Mouse (Mus musculus): ENCODE results near the gene Hfm1. TPM values are rescaled to one million over a fixed set of nuclear protein-coding genes. Genes with fewer than 3 reads are reported as not detected.

The Hfm1 gene
- polyA plus RNA-seq, 1 experiment from 2014 or later = 1.6 TPM

DNA sequence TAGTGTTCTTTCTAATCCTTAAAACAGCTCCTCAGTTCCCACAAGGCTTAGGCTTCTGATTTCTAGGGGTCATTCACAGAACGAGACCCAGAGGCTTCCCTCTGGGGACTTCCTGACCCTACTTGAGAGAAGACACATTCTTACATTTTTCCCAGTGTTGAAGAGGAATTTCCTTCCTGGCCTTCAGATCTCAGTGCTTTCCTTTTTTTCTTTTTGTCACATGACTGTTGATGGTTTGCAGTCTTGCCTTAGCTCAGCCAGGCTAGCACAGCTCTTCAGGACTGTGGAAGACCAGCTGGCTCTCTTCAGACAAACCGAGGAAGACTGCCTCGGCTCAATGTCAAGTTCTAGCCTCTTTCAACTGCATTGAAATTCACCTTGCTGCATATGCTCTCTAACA, 30.3 kb upstream of the Hfm1 start:
- Histone ChIP-seq H3K9ac (ENCODE audit: low read depth, low read length) (no peak overlapping the region), H3K9me3 (replicated peaks; ENCODE audit: control insufficient read depth, low read length) (0 out of 2 replicates have a peak, but pooled peaks cover 3% of the 10 kb centered on the region), H3K36me3 (ENCODE audit: control insufficient read depth, insufficient read depth, low read length) (no peaks in the 10 kb centered on the region), H3K4me2 (no peak overlapping the region), H3K4me1 (ENCODE audit: control insufficient read depth, insufficient read depth, low read length) (no peaks in the 10 kb centered on the region), H3K4me3 (ENCODE audit: low read depth, low read length) (no peak overlapping the region), H3K27me3 (ENCODE audit: control insufficient read depth, insufficient read depth, low read length) (no peaks in the 10 kb centered on the region), H3K27ac (ENCODE audit: low read depth, low read length) (0 out of 2 replicates have a peak overlapping the region, but pooled peaks have one; percentile 7)
- WGBS (ENCODE audit: insufficient replicate concordance) = 43% methylated on average over 3 of the region's 3 CpGs
- ATAC-seq (replicated peaks; ENCODE audit: insufficient number of reproducible peaks, low FRiP score, low TSS enrichment) = no peak; the same call in 1 of the 2 replicates

- Histone ChIP-seq H3K9me3 (replicated peaks; ENCODE audit: control insufficient read depth, low read length) (no peaks in the 10 kb centered on the region), H3K4me2 (no peak overlapping the region), H3K36me3 (ENCODE audit: control insufficient read depth, insufficient read depth, low read length) (no peaks in the 10 kb centered on the region), H3K9ac (ENCODE audit: low read depth, low read length) (no peak overlapping the region), H3K27ac (ENCODE audit: low read depth, low read length) (no peak overlapping the region), H3K27me3 (ENCODE audit: control insufficient read depth, insufficient read depth, low read length) (no peaks in the 10 kb centered on the region), H3K4me3 (ENCODE audit: low read depth, low read length) (no peak overlapping the region), H3K4me1 (ENCODE audit: control insufficient read depth, insufficient read depth, low read length) (no peaks in the 10 kb centered on the region)
- ATAC-seq (replicated peaks; ENCODE audit: insufficient number of reproducible peaks, low FRiP score, low TSS enrichment) = no peak
- WGBS (ENCODE audit: insufficient replicate concordance) = 71% methylated on average over 6 of the region's 6 CpGs
Observed at GRCm38 (mm10) chr5:106948683-106949082, 22.6 kb upstream of the Hfm1 start.

DNA sequence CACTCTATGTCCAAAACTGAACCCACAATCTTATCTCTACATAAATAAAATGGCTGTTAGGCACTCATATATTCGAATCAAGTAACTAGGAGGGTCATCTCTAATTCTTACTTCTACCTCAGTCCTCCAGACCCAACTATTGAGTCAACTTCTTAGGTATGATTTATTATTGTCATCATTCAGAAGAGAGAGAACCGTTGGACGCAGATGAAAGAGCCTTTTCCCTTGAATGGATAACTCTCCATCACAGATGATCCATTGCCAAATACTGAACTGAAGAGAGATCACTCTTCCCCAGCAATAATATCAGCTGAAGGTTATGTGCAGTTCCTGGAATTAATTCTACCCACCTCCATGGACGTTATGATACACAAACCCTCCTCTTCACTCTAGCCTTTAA, 20.2 kb upstream of the Hfm1 start:
- H3K4me2 ChIP-seq = no peak overlapping the region
- no peaks in the 10 kb centered on the region for H3K4me1 ChIP-seq (ENCODE audit: control insufficient read depth, insufficient read depth, low read length)
- no peaks in the 10 kb centered on the region for H3K27me3 ChIP-seq (ENCODE audit: control insufficient read depth, insufficient read depth, low read length)
- no peak for ATAC-seq (replicated peaks; ENCODE audit: insufficient number of reproducible peaks, low FRiP score, low TSS enrichment)
- no peak overlapping the region for H3K27ac ChIP-seq (ENCODE audit: low read depth, low read length)
- H3K4me3 ChIP-seq (ENCODE audit: low read depth, low read length) = no peak overlapping the region
- no peaks in the 10 kb centered on the region for H3K9me3 ChIP-seq (replicated peaks; ENCODE audit: control insufficient read depth, low read length)
- no peaks in the 10 kb centered on the region for H3K36me3 ChIP-seq (ENCODE audit: control insufficient read depth, insufficient read depth, low read length)
- 69% methylated on average over 4 of the region's 4 CpGs for WGBS (ENCODE audit: insufficient replicate concordance)
- no peak overlapping the region for H3K9ac ChIP-seq (ENCODE audit: low read depth, low read length)

GRCm38 (mm10) chr5:106927996-106928395, 1.9 kb upstream of the Hfm1 start:
- H3K36me3 ChIP-seq (ENCODE audit: control insufficient read depth, insufficient read depth, low read length) = no peaks in the 10 kb centered on the region
- WGBS (ENCODE audit: insufficient replicate concordance) = 39% methylated on average over 4 of the region's 4 CpGs

DNA sequence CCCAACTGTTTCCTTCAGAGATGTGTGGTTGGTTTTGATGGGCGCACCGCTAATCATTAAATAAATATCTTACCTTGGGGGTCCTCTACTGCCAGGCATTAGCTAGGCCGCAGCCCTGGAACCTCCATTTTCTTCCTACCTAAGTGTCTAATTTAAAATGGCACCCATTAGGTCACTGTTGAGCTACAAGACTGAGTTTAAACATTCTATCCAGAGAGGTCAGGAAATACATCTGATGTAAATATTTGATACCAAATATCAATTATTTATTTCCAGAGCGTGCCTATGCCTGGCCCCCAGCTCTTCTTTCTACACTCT, 207 bp upstream of the Hfm1 start:
- Histone ChIP-seq H3K4me1 (ENCODE audit: control insufficient read depth, insufficient read depth, low read length) (no peaks in the 10 kb centered on the region), H3K27me3 (ENCODE audit: control insufficient read depth, insufficient read depth, low read length) (no peaks in the 10 kb centered on the region), H3K4me2 (peak overlapping the region; percentile 84), H3K4me3 (ENCODE audit: low read depth, low read length) (peak overlapping the region; percentile 65), H3K36me3 (ENCODE audit: control insufficient read depth, insufficient read depth, low read length) (no peaks in the 10 kb centered on the region), H3K9ac (ENCODE audit: low read depth, low read length) (peak overlapping the region; percentile 76), H3K27ac (ENCODE audit: low read depth, low read length) (no peak overlapping the region), H3K9me3 (replicated peaks; ENCODE audit: control insufficient read depth, low read length) (no peaks in the 10 kb centered on the region)
- 38% methylated on average over 4 of the region's 4 CpGs for WGBS (ENCODE audit: insufficient replicate concordance)
- no peak for ATAC-seq (replicated peaks; ENCODE audit: insufficient number of reproducible peaks, low FRiP score, low TSS enrichment)

More at GRCm38 (mm10) chr5:106927996-106928395, 1.9 kb upstream of the Hfm1 start:
- Histone ChIP-seq H3K9me3 (replicated peaks; ENCODE audit: control insufficient read depth, low read length) (no peaks in the 10 kb centered on the region), H3K27me3 (ENCODE audit: control insufficient read depth, insufficient read depth, low read length) (no peaks in the 10 kb centered on the region), H3K4me2 (no peak overlapping the region), H3K4me3 (ENCODE audit: low read depth, low read length) (no peak overlapping the region), H3K27ac (ENCODE audit: low read depth, low read length) (no peak overlapping the region), H3K9ac (ENCODE audit: low read depth, low read length) (no peak overlapping the region), H3K4me1 (ENCODE audit: control insufficient read depth, insufficient read depth, low read length) (no peaks in the 10 kb centered on the region)
- ATAC-seq (replicated peaks; ENCODE audit: insufficient number of reproducible peaks, low FRiP score, low TSS enrichment) = no peak

GRCm38 (mm10) chr5:106919315-106919714, 6.8 kb downstream of the Hfm1 start:
- Histone ChIP-seq H3K4me1 (ENCODE audit: control insufficient read depth, insufficient read depth, low read length) (no peaks in the 10 kb centered on the region), H3K9ac (ENCODE audit: low read depth, low read length) (no peak overlapping the region), H3K36me3 (ENCODE audit: control insufficient read depth, insufficient read depth, low read length) (no peaks in the 10 kb centered on the region), H3K27me3 (ENCODE audit: control insufficient read depth, insufficient read depth, low read length) (no peaks in the 10 kb centered on the region), H3K9me3 (replicated peaks; ENCODE audit: control insufficient read depth, low read length) (no peaks in the 10 kb centered on the region), H3K4me3 (ENCODE audit: low read depth, low read length) (no peak overlapping the region), H3K4me2 (no peak overlapping the region), H3K27ac (ENCODE audit: low read depth, low read length) (no peak overlapping the region)
- ATAC-seq (replicated peaks; ENCODE audit: insufficient number of reproducible peaks, low FRiP score, low TSS enrichment) = no peak

DNA sequence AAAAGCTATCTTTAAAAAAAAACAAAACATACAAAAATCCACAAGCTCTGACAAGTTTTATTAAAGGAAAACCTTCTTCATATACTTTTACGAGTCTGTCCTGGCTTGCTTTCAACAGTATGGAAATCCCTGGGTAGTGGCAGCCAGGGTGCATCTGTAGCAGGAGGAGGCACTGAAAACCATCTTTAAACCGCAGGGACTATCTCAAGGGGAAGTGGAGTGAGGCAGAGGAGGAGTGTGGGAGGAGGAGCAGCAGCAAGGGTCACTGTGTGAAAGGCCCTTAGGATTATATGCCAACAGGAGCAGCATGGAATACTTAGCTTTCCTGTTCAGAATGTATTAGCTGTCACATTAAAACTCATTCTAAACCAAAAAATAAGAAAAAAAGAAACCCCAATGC, 29.2 kb downstream of the Hfm1 start:
- no peaks in the 10 kb centered on the region for H3K27me3 ChIP-seq (ENCODE audit: control insufficient read depth, insufficient read depth, low read length)

DNA sequence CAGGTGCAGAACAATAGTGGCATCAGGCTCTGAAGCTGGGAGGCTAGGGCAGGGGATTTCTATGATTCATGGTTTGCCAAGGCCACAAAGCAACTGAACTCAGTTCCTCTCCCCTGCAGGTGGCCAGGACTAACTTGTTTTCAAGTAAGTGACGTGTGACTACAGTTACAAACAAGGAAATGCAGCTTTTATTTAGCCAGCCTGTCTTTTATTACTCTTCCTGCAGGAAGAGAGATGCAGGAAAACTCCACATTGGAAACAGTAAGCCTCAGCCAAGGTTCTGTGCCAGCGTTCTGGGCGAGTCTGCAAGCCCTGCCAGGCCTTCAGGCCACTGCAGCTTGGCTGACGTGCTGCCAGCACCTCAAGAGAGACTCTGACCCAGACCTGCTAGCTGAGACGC, 34.3 kb downstream of the Hfm1 start:
- no peaks in the 10 kb centered on the region for H3K4me1 ChIP-seq (ENCODE audit: control insufficient read depth, insufficient read depth, low read length)
- no peaks in the 10 kb centered on the region for H3K36me3 ChIP-seq (ENCODE audit: control insufficient read depth, insufficient read depth, low read length)
- H3K9ac ChIP-seq (ENCODE audit: low read depth, low read length) = no peak overlapping the region
- ATAC-seq (replicated peaks; ENCODE audit: insufficient number of reproducible peaks, low FRiP score, low TSS enrichment) = no peak
- WGBS (ENCODE audit: insufficient replicate concordance) = 42% methylated on average over 5 of the region's 5 CpGs
- no peak overlapping the region for H3K4me3 ChIP-seq (ENCODE audit: low read depth, low read length)
- no peak overlapping the region for H3K27ac ChIP-seq (ENCODE audit: low read depth, low read length)
- H3K9me3 ChIP-seq (replicated peaks; ENCODE audit: control insufficient read depth, low read length) = no peaks in the 10 kb centered on the region
- H3K4me2 ChIP-seq = no peak overlapping the region
- no peaks in the 10 kb centered on the region for H3K27me3 ChIP-seq (ENCODE audit: control insufficient read depth, insufficient read depth, low read length)

More for the DNA sequence above, 29.2 kb downstream of the Hfm1 start:
- ATAC-seq (replicated peaks; ENCODE audit: insufficient number of reproducible peaks, low FRiP score, low TSS enrichment) = no peak
- no peak overlapping the region for H3K9ac ChIP-seq (ENCODE audit: low read depth, low read length)
- H3K36me3 ChIP-seq (ENCODE audit: control insufficient read depth, insufficient read depth, low read length) = no peaks in the 10 kb centered on the region
- H3K4me1 ChIP-seq (ENCODE audit: control insufficient read depth, insufficient read depth, low read length) = no peaks in the 10 kb centered on the region
- 51% methylated on average over 2 of the region's 2 CpGs for WGBS (ENCODE audit: insufficient replicate concordance)
- no peaks in the 10 kb centered on the region for H3K9me3 ChIP-seq (replicated peaks; ENCODE audit: control insufficient read depth, low read length)
- no peak overlapping the region for H3K4me3 ChIP-seq (ENCODE audit: low read depth, low read length)
- no peak overlapping the region for H3K27ac ChIP-seq (ENCODE audit: low read depth, low read length)
- H3K4me2 ChIP-seq = no peak overlapping the region

DNA sequence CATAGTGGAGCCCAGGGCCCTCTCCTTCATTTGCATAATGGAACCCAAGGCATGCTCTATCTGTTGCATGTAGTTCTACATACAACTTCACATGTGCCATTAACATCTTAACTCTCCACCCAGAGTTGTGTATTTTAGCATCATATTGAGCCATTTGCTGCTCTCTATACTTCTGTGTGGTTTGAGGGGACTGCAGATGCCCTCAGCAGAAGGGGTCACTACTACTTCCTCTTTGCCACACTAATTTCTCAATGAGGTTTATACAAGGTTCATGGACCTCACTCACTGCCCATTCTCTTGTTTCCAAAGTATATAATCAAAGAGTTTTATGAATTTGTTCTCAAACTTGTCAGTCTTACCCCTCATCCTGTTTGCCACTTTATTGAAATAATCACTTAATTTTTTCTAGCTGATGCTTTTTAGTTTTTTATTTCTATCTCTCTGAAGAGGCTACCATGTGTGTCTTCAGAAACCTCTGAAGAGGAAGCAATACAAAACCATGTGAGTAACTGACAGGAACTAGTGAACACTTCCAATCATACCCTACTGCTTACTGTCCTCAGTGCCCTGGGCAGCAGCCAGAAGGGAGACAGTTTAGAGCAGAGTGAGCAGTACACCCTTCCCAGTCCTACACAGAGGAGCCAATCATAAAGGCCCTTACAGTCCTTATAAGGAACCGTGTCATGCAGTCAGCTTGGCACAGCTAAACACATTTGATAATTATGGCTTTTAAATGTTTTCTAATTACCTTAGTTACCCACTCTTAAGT, 38.6 kb downstream of the Hfm1 start:
- 73% methylated on average over 1 of the region's 1 CpGs for WGBS (ENCODE audit: insufficient replicate concordance)

More for the DNA sequence above, 38.6 kb downstream of the Hfm1 start:
- H3K9me3 ChIP-seq (replicated peaks; ENCODE audit: control insufficient read depth, low read length) = no peaks in the 10 kb centered on the region
- ATAC-seq (replicated peaks; ENCODE audit: insufficient number of reproducible peaks, low FRiP score, low TSS enrichment) = no peak
- no peak overlapping the region for H3K9ac ChIP-seq (ENCODE audit: low read depth, low read length)
- no peaks in the 10 kb centered on the region for H3K4me1 ChIP-seq (ENCODE audit: control insufficient read depth, insufficient read depth, low read length)
- H3K27me3 ChIP-seq (ENCODE audit: control insufficient read depth, insufficient read depth, low read length) = no peaks in the 10 kb centered on the region
- no peaks in the 10 kb centered on the region for H3K36me3 ChIP-seq (ENCODE audit: control insufficient read depth, insufficient read depth, low read length)
- H3K4me3 ChIP-seq (ENCODE audit: low read depth, low read length) = no peak overlapping the region
- no peak overlapping the region for H3K27ac ChIP-seq (ENCODE audit: low read depth, low read length)
- no peak overlapping the region for H3K4me2 ChIP-seq
